Mouse (Mus musculus): ENCODE data around the gene BC035947. TPM values are rescaled to one million over a fixed set of nuclear protein-coding genes. Genes with fewer than 3 reads are reported as not detected.

BC035947 gene
- 0.36 and 0.86 TPM in 2 replicates for polyA plus RNA-seq (2012; rRNA removed; ENCODE audit: low replicate concordance)

GRCm38 (mm10) chr1:78511621-78512160 lies at the start of gene BC035947:
Gene BC035947, minus strand, starts transcription at chr1:78512158.

GRCm38 (mm10) chr1:78510862-78511261 lies 1.1 kb downstream of the BC035947 start, which contains the start of gene Mogat1:
Gene Mogat1, plus strand, starts transcription at chr1:78510991.

GRCm38 (mm10) chr1:78488752-78489492 lies 23.0 kb downstream of the BC035947 start, which contains the start of gene Farsb:
Gene Farsb, minus strand, starts transcription at chr1:78488897.

Other genes with a start within 250 kb of the BC035947 start
- gene Sgpp2, start 201.8 kb downstream of the BC035947 start, polyA plus RNA-seq (2012; rRNA removed; ENCODE audit: low replicate concordance): 0.07 and 0.11 TPM in 2 replicates
- gene Farsb, start 23.3 kb downstream of the BC035947 start, polyA plus RNA-seq (2012; rRNA removed; ENCODE audit: low replicate concordance): 9.6 and 22.8 TPM in 2 replicates
- gene Mogat1, start 1.2 kb downstream of the BC035947 start, polyA plus RNA-seq (2012; rRNA removed; ENCODE audit: low replicate concordance): 25.4 and 28.8 TPM in 2 replicates
- 3.6 and 13.6 TPM in 2 replicates for gene Acsl3, start 145.7 kb upstream of the BC035947 start, polyA plus RNA-seq (2012; rRNA removed; ENCODE audit: low replicate concordance)
- 0.43 and 1.1 TPM in 2 replicates for gene Utp14b, start 145.9 kb upstream of the BC035947 start, polyA plus RNA-seq (2012; rRNA removed; ENCODE audit: low replicate concordance)

Data from mammary gland, adult 2 months (tissue).